Mouse (Mus musculus) embryonic stem cell, embryonic (primary cell): Measurements from ENCODE around the gene Srpk1.

ENCODE experiments used
- CTCF ChIA-PET, 4 experiments: fragments of 300-600 bp in 2 of 4; fragments of 350-600 bp in 2 of 4; sonication (Branson Sonifier 250); formaldehyde crosslinking; loops; one replicate each; lab custom pipeline; 2022; ENCODE audit warnings: inconsistent platforms in 2 of 4; lab: Charles Lee
- POLR2A ChIA-PET, 4 experiments: fragments of 300-600 bp in 2 of 4; fragments of 350-600 bp in 2 of 4; sonication (Branson Sonifier 250); formaldehyde crosslinking; loops; one replicate each; lab custom pipeline; 2022; ENCODE audit warnings: antibody characterized with exemption in 4 of 4, inconsistent platforms in 1 of 4; lab: Charles Lee

Srpk1 gene

GRCm38 (mm10) chr17:28622300-28622759 lies at the start of gene Srpk1:
Gene Srpk1 (minus strand): TSS chr17:28622709.
- CTCF ChIA-PET = interaction anchor here in 3 of 4 experiments (0.6 to 2.0 kb wide), 5 partner anchors 14 to 396 kb away, joined by 3 to 5 read pairs (median 4); no protein-coding TSS in a partner anchor
- POLR2A ChIA-PET = interaction anchor here (0.5 to 18.8 kb wide), 38 partner anchors 8 to 1477 kb away, joined by 3 to 239 read pairs (median 4); partner anchors contain the start of genes Clpsl2 (in 1 of the 4), Mapk14 (in 1 of the 4) and Srsf3 (in 1 of the 4)

- POLR2A ChIA-PET = interaction anchor here in 1 of 4 experiments (1.3 to 1.6 kb wide), 3 partner anchors 22 to 65 kb away, joined by 3 to 7 read pairs (median 4); no protein-coding TSS in a partner anchor
- CTCF ChIA-PET = interaction anchor here in 1 of 4 experiments (2.1 kb wide), 1 partner anchor 31 kb away, joined by 5 read pairs; no protein-coding TSS in a partner anchor
Observed at GRCm38 (mm10) chr17:28659564-28659963, 37.1 kb upstream of the Srpk1 start.

- ChIA-PET CTCF (interaction anchor here in 1 of 4 experiments (1.5 kb wide), 1 partner anchor 119 kb away, joined by 3 read pairs; no protein-coding TSS in a partner anchor), POLR2A (interaction anchor here in 2 of 4 experiments (0.6 to 1.3 kb wide), 3 partner anchors 20 to 341 kb away, joined by 3 to 4 read pairs (median 3); no protein-coding TSS in a partner anchor)
Observed at GRCm38 (mm10) chr17:28657936-28658335, 35.4 kb upstream of the Srpk1 start.

- POLR2A ChIA-PET = interaction anchor here in 1 of 4 experiments (0.6 kb wide), 1 partner anchor 29 kb away, joined by 5 read pairs; no protein-coding TSS in a partner anchor
- CTCF ChIA-PET = interaction anchor here in 2 of 4 experiments (0.7 to 1.1 kb wide), 3 partner anchors 58 to 277 kb away, joined by 3 to 5 read pairs (median 3); no protein-coding TSS in a partner anchor
Observed at GRCm38 (mm10) chr17:28650268-28650667, 27.8 kb upstream of the Srpk1 start.

- ChIA-PET CTCF (interaction anchor here in 3 of 4 experiments (0.6 to 1.0 kb wide), 4 partner anchors 21 to 305 kb away, joined by 3 to 4 read pairs (median 4); no protein-coding TSS in a partner anchor), POLR2A (interaction anchor here in 2 of 4 experiments (0.5 to 0.8 kb wide), 2 partner anchors 26 to 55 kb away, joined by 3 to 4 read pairs; no protein-coding TSS in a partner anchor)
Observed at GRCm38 (mm10) chr17:28648607-28649370, 26.3 kb upstream of the Srpk1 start.

- ChIA-PET CTCF (interaction anchor here (0.5 to 0.9 kb wide), 4 partner anchors 107 to 392 kb away, joined by 3 to 9 read pairs (median 4); no protein-coding TSS in a partner anchor), POLR2A (interaction anchor here in 3 of 4 experiments (0.5 to 1.9 kb wide), 10 partner anchors 13 to 369 kb away, joined by 3 to 5 read pairs (median 3); partner anchors contain the start of gene Srpk1 (in 2 of the 3))
Observed at GRCm38 (mm10) chr17:28646221-28646620, 23.7 kb upstream of the Srpk1 start.

GRCm38 (mm10) chr17:28644112-28644511 lies 21.6 kb upstream of the Srpk1 start:
- CTCF ChIA-PET = interaction anchor here in 3 of 4 experiments (0.7 to 1.8 kb wide), 7 partner anchors 8 to 231 kb away, joined by 3 to 11 read pairs (median 3); no protein-coding TSS in a partner anchor

GRCm38 (mm10) chr17:28643697-28644096 lies 21.2 kb upstream of the Srpk1 start:
- POLR2A ChIA-PET = interaction anchor here in 3 of 4 experiments (0.6 to 2.0 kb wide), 9 partner anchors 13 to 63 kb away, joined by 3 to 6 read pairs (median 4); partner anchors contain the start of gene Srpk1 (in 2 of the 3)
- CTCF ChIA-PET = interaction anchor here in 2 of 4 experiments (0.9 to 1.8 kb wide), 5 partner anchors 9 to 232 kb away, joined by 3 to 11 read pairs (median 3); no protein-coding TSS in a partner anchor

More at GRCm38 (mm10) chr17:28644112-28644511, 21.6 kb upstream of the Srpk1 start:
- POLR2A ChIA-PET = interaction anchor here in 3 of 4 experiments (0.7 to 2.0 kb wide), 11 partner anchors 13 to 107 kb away, joined by 3 to 6 read pairs (median 4); partner anchors contain the start of gene Srpk1 (in 2 of the 3)

- ChIA-PET POLR2A (interaction anchor here in 2 of 4 experiments (1.0 to 1.8 kb wide), 5 partner anchors 9 to 96 kb away, joined by 3 to 6 read pairs (median 4); no protein-coding TSS in a partner anchor), CTCF (interaction anchor here in 1 of 4 experiments (0.6 kb wide), 1 partner anchor 22 kb away, joined by 4 read pairs; no protein-coding TSS in a partner anchor)
Observed at GRCm38 (mm10) chr17:28640113-28640512, 17.6 kb upstream of the Srpk1 start.

- ChIA-PET CTCF (interaction anchor here in 1 of 4 experiments (1.0 kb wide), 1 partner anchor 43 kb away, joined by 4 read pairs; no protein-coding TSS in a partner anchor), POLR2A (interaction anchor here in 2 of 4 experiments (0.8 to 2.0 kb wide), 8 partner anchors 10 to 44 kb away, joined by 3 to 6 read pairs (median 3); partner anchors contain the start of gene Srpk1 (in 1 of the 2))
Observed at GRCm38 (mm10) chr17:28637711-28638690, 15.5 kb upstream of the Srpk1 start.

GRCm38 (mm10) chr17:28635842-28636241 lies 13.3 kb upstream of the Srpk1 start:
- CTCF ChIA-PET = interaction anchor here in 1 of 4 experiments (0.6 to 1.2 kb wide), 2 partner anchors 13 to 82 kb away, joined by 3 read pairs; partner anchors contain the start of gene Srpk1
- POLR2A ChIA-PET = interaction anchor here in 1 of 4 experiments (0.6 to 1.6 kb wide), 3 partner anchors 15 to 147 kb away, joined by 4 to 5 read pairs (median 4); no protein-coding TSS in a partner anchor

- ChIA-PET POLR2A (interaction anchor here in 3 of 4 experiments (0.6 to 18.8 kb wide), 19 partner anchors 8 to 262 kb away, joined by 3 to 239 read pairs (median 5); partner anchors contain the start of gene Mapk14 (in 1 of the 3)), CTCF (interaction anchor here in 3 of 4 experiments (0.5 to 2.6 kb wide), 12 partner anchors 8 to 1617 kb away, joined by 3 to 13 read pairs (median 4); no protein-coding TSS in a partner anchor)
Observed at GRCm38 (mm10) chr17:28629125-28629524, 6.6 kb upstream of the Srpk1 start.

- ChIA-PET POLR2A (interaction anchor here (0.9 to 18.8 kb wide), 31 partner anchors 8 to 186 kb away, joined by 3 to 239 read pairs (median 4); partner anchors contain the start of gene Mapk14 (in 2 of the 4)), CTCF (interaction anchor here in 3 of 4 experiments (0.5 to 2.6 kb wide), 18 partner anchors 8 to 1382 kb away, joined by 3 to 13 read pairs (median 4); no protein-coding TSS in a partner anchor)
Observed at GRCm38 (mm10) chr17:28628248-28629124, 6.0 kb upstream of the Srpk1 start.

GRCm38 (mm10) chr17:28626937-28627336 lies 4.4 kb upstream of the Srpk1 start:
- ChIA-PET POLR2A (interaction anchor here in 2 of 4 experiments (0.9 to 18.8 kb wide), 5 partner anchors 12 to 156 kb away, joined by 3 to 239 read pairs (median 5); no protein-coding TSS in a partner anchor), CTCF (interaction anchor here in 1 of 4 experiments (2.6 kb wide), 1 partner anchor 34 kb away, joined by 13 read pairs; no protein-coding TSS in a partner anchor)

GRCm38 (mm10) chr17:28625327-28625726 lies 2.8 kb upstream of the Srpk1 start:
- POLR2A ChIA-PET = interaction anchor here in 2 of 4 experiments (0.8 to 18.8 kb wide), 7 partner anchors 10 to 407 kb away, joined by 3 to 239 read pairs (median 6); partner anchors contain the start of gene Srsf3 (in 1 of the 2)
- CTCF ChIA-PET = interaction anchor here in 1 of 4 experiments (1.1 kb wide), 1 partner anchor 10 kb away, joined by 3 read pairs; no protein-coding TSS in a partner anchor
